Mouse (Mus musculus) gastrocnemius, postnatal 36 days (tissue): ENCODE measurements around the gene Gm44790. TPM values are rescaled to one million over a fixed set of nuclear protein-coding genes. Genes with fewer than 3 reads are reported as not detected.

Experiments used
- DNase-seq, 2 experiments: peaks; one replicate each; pipeline ENCODE4 v3.0.0; 2022
- intact Hi-C: fragments of 180-260 bp; cut with DNase I; formaldehyde crosslinking; loops from one replicate; pipeline ENCODE4 v1.15.1; 2025
- total RNA-seq, 2 experiments: library from RNA; stranded (reverse); gene quantifications; 2 replicates each; pipeline ENCODE4 v1.2.3; 2021

The Gm44790 gene
- total RNA-seq, 2 experiments from 2014 or later, result 1.2 TPM; not detected in 1

DNA sequence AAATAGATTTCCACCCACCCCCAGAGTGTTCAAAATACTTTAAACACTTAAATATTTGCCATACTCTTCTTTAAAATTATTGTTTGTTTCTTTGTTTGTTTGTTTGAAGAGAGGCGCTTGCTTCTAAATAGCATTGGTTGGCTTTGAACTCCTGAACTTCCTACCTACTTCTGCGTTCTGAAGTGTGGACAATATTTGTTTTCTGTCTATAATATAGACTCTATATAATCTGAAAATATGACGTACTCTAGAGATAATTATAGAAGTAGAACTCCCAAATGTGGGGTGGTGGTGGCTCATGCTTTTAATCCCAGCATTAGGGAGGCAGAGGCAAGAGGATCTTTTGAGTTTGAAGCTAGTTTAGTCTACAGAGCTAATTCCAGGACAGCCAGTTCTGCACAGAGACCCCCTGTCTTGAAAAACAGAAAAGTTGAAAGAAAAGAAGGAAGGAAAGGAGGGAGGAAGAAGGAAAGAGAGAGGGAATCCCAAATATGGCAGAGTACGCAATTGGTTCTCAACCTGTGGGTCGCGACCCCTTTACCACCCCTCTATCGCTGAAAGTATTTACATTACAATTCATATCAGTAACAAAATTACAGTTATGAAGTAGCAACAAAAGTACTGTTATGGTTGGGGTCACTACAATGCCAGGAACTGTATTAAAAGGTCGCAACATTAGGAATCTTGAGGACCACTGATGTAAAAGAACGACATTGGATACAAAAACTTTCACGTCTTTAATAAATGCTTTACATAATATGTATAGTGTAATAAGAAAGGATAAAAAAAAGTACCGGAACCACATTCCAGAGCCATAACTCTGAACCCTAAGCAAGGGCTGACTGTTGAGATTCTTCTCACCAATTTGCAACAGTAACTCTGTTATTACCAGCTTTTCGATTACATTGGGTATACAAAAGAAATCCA is 23.5 kb upstream of the Gm44790 start:
- no peak for DNase-seq
- intact Hi-C loops, result no loop called here

DNA sequence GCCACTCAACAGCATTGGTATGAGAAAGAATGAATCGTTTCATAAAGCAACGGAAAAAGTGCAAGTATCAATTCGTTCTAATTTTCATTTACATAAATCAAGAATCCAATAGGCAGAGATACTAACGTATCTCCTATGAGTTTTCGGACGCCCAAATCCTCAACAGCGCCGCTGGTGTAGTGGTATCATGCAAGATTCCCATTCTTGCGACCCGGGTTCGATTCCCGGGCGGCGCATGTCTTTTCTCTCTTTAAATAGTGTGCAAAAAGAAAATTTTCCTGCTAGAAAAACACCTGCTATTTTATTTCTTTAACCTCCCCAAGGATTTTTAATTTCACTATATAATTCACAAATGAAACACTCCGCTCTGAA is 22.7 kb upstream of the Gm44790 start:
- DNase-seq, result peak; percentile 81 to 86
- intact Hi-C loops, result no loop called here

DNA sequence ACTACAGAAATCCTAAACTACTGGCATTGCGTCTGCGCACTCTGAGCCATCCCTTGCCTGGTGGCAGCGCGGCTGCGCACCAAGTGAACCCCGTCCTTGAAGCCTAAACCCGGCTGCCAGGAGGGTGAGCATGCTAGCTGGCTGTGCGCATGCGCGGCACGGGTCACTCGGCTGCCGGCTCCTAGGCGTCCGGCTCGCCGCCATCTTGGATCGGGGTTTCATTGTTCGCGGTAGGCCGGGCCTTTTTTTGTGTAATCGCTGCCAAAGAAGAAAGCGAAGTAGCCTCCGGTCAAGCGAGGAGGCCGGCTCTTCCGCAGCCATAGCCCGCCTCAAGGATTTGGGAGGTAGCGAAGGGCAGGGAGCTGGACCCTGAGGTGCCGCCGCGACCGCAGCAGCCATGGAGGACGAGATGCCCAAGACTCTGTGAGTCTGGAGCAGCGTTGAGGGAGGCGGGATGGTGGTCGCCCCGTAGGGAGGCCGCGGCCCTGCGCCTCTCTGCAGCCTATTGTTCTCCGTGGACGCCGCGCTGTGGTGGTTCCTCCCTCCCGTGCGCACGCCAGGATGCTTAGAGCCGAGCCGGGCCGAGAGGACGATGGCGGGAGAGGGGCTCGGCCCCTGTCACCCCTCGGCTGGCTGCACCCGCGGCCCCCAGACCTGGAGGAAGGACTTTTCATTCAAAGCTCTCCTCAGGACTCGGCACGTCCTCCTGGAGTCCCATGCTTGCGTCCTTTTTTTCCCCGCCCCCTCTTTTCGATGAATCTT is 22.2 kb upstream of the Gm44790 start, which contains the start of gene Tia1:
Gene Tia1, plus strand, starts transcription at position 120 of the 762 bp plus-strand sequence.
- intact Hi-C loops, result no loop called here

DNA sequence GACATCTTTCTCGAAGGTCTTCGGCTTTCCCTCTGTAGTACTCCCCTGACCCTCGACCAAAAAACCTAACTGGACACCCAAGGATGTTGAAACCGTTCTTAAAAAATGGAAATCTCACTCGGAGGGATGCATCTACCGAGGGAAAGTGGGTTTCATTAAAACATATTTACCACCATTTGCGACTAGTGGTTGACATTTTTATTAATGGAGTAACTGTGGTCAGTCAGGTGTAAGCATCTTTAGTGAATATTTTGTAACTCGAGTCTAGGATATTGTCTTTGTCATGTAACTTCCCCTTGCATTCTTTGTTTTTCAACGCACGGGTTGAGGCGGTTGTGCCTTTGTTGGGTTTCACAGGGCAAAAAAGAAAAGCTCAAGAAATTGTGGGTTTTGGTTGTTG is 21.5 kb upstream of the Gm44790 start:
- intact Hi-C loops, result no loop called here

More for the DNA sequence above, 22.2 kb upstream of the Gm44790 start, which contains the start of gene Tia1:
- DNase-seq, result peak; percentile 92 to 99

DNA sequence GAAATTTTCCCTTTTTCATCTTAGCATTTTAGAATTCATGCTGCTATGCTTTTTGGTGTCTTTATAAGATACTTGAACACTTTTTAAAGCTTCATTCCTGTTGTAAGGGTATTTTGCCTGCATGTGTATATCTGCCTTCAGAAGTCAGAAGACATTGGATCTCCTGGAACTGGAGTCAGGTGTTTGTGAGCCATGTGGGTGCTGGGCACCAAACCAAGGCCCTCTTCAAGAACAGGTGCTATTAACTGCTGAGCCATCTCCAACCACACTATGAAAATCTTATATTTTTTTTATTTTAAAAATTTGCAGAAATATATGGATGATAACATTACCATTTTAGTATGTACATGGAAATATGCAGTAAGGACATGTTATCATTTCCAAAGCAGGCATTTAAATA is 20.2 kb upstream of the Gm44790 start:
- no peak for DNase-seq
- intact Hi-C loops, result no loop called here

More for the DNA sequence above, 21.5 kb upstream of the Gm44790 start:
- no peak for DNase-seq

DNA sequence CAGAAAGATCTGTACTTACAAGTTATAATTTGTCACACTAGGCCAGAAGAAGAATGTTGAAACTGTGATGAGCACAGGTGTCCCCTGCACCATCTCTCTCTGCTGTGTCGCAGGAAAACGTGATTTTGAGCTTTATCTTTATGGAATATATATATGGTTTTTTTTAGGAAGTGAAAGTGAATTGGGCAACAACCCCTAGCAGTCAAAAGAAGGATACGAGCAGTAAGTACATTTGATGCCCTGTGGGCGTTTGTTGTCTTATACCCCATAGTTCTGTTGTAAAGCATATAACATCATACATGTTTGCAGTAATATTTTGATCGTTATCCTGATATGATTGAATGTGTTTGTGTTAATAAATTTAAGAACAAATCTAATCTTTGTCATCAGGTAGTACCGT is 7.7 kb upstream of the Gm44790 start:
- intact Hi-C loops, result no loop called here
- no peak for DNase-seq

DNA sequence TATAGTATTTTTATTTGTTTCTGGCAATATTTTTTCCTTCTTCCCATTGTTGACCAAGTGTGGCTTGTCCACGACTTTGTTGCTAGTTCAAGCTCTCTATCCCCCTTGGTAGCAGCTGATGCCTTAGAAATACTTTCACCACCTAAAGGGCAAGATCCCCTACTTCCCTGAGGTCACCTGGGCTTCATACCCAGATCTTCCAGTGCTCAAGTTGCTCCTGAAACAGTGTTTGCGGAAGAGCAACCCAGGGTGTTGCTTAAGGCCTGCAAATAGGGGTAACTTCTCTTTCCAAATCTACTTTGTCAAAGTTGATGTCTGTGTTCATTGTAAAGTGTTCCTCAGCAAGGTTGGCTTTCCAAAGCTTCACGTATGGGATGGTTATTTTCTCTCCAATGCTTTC is 7.2 kb upstream of the Gm44790 start:
- no peak for DNase-seq
- intact Hi-C loops, result no loop called here

DNA sequence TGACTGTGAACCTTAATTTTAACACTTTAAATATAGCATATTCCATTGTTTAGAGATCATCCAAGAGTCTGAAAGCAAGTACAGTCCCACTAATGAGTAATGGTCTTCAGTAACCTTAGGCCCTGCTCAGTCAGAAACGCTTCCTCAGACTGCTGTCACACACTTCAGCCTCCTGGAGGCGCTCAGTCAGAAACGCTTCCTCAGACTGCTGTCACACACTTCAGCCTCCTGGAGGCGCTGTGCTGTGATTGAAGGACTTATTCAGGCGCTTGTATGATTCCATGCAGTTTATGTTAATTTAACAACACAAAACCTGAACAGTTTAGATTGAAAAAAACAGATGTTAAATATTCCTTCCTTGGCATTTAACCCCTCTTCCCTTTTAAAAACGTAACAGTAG is 6.0 kb upstream of the Gm44790 start:
- no peak for DNase-seq
- intact Hi-C loops, result no loop called here

DNA sequence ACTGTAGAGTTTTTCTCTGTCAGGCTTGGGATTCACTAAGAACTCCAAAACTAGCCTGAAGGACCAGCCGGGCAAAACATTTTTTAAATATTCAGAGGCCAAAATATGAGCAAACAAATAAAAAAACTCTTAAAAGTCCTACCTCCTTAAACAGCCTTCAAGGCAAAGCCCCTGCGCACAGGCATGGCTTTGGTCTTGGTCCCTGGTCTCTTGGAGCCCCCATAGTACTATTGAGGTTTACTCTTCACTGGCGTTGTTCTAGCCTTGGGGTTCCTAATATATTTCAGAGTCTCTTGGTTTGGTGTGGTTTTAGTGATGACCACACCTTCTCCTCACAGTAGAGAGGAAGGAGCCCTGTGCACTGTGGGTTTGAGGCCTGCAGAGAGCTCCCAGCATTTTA is 5.1 kb downstream of the Gm44790 start:
- no peak for DNase-seq
- intact Hi-C loops, result no loop called here

DNA sequence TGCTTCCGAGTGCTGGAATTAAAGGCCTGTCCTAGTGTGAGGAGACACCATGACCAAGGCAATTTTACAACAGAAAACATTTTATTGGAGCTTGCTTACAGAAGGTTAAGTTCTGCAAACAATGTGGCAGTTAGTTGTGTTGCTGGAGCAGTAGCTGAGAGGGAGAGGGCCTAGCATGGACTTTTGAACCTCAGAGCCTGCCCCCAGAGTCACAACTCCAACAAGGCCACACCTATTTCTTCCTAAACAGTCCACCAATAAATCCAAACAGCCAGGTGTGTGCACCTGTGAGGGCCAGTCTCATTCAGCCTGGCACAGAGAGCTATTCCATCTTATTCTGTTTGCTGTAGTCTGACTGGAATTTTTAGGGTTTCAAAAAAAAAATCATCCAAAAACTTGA is 7.2 kb downstream of the Gm44790 start:
- no peak for DNase-seq
- intact Hi-C loops, result no loop called here

DNA sequence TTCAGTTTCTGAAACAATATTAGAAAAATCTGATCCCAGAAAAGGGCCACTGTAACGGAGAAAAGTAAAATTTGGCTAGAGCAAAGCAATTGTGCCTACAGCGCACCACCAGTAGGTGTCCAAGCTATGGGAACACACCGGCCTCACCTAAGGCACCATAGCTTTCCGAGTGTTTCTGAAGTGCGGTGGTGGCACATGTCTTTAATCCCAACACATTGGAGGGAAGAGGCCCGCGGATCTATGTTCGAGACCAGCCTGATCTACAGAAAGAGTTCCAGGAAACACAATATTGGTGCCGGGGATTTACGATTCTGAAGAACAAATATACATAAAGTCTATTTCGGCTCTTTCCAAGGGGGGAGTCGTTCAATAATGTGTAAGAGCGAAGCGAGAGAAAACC is 11.3 kb downstream of the Gm44790 start:
- intact Hi-C loops, result no loop called here
- no peak for DNase-seq

DNA sequence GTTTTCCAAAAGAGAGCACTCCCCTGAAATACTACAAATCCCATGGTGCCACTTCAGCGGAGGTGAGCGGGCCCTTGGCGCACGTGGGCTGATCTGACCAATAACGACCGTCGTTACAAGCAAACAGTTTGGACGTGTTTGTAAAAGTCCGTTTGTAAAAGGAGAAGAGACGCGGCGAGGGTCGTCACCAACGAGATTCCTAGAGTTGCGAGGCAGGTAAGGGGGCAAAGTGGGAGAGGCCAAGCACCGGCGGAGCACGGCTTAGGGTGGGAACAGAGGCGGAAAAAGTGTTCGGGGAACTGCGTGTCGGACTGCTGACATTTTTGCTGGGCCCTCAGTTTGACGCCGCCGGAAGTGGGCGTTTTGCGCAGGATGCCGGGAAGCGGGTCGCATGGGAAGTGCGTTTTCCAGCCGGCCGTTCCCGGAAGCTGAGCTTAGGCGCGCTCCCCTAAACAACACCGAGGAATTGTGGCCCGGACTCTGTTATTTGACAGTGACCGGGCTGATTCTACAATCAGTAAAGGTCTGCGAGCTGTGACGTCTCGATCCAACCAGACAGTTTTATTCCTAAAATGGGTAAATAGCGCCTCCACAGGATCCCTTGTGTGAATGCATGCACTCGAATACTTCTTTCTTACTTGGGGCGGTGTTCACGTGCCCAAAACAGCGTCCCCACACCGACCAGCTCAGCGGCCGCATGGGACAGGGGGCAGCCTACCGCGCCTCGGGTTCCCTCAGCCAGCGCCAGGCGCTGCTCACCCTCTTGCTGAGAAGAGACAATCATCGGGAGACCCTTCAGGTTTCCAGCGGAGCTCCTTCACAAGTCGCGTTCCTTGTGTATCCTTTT is 12.0 kb downstream of the Gm44790 start, which contains the start of gene C87436:
Gene C87436, plus strand, starts transcription at position 103 of the 847 bp plus-strand sequence.
- intact Hi-C loops, result no loop called here
- DNase-seq, result peak; percentile 87 to 96

DNA sequence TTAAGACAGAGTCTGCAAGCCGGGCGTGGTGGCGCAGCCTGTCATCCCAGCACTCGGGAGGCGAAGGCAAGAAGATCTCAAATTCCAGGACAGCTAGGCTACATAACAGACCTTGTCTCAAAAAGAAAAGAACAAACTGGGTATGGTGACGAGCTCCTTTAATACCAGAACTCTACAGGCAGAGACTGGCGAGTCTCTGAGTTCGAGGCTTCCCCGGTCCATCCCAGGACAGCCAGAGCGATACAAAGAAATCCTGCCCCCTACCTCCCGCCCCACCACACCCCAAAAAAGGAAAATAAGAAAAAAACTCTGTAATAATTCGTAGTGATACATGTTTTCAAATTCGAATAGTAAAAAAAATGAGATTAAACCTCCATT is 12.7 kb downstream of the Gm44790 start:
- DNase-seq, result no peak
- intact Hi-C loops, result no loop called here

DNA sequence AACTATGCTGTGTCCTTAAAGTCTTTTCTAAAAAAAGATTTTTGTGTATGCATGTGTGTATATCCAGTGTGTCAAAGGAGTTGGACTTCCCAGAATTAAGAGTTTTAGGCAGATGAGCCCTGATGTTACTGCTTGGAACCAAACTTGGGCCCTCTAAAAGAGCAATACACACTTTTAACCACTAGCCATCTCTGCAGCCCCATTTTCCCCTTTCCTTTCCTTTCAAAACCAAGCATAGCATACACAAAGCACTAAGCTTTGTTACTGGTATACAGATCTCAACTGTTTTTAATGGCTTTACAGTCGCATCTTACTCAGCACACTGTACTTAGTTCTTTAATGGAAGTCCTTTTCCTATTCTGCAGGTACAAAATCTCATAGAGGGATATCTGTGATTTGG is 13.1 kb downstream of the Gm44790 start:
- DNase-seq, result no peak
- intact Hi-C loops, result no loop called here

DNA sequence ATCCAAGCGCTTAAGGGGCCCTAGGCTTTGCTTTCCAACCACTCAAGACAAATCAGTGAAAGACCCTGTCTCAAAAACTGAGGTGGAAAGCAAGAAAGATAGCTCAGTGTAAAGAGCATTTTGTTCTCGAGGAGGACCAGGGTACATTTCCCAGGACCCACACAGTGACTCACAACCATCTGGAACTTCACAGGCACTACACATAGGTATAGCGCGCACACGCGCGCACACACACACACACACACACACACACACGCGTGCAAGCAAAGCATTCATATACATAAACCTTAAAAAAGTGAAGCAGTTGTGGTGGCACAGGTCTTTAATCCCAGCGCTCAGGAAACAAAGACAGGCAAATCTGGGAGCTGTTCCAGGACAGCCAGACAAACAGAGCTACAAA is 15.1 kb downstream of the Gm44790 start:
- DNase-seq, result no peak
- intact Hi-C loops, result no loop called here

DNA sequence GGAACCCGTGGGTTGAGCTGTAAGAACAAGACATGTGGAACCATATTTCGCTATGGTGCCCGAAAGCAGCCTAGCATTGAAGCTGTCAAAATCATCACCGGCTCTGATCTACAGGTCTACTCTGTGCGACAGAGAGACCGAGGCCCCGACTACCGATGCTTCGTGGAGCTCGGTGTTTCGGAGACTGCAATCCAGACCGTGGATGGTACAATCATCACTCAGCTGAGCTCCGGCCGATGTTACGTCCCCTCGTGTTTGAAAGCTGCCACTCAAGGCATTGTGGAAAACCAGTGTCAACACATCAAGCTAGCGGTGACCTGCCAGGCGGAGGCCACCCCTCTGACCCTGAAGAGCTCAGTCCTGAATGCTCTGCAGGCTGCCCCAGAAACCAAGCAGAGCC is 19.1 kb downstream of the Gm44790 start:
- DNase-seq, result no peak
- intact Hi-C loops, result no loop called here

DNA sequence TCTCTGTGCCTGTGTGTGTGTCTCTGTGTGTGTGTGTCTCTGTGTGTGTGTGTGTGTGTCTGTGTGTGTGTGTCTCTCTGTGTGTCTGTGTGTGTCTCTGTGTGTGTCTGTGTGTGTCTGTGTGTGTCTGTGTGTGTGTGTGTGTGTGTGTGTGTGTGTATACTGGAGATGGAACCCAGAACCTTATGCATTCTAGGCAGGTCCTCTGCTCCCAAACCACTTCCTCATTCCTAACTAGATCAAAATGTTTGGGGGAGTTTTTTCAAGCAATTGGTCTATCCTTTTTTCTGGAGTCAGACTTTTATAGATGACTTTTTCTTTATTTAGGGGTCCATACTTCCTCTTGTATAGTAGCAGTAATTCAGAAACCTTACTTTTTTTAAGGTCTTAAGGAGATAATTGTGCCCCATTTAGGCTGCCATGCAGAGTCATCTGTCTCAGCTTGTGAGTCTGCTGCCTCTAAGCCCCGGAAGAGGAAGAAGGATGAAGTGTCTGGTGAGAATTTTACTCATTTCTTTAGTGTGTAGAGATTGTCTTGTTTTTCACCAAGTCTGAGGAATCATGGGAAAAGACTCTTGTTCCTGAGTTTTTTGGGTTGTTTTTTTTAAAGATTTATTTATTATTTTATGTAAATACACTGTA is 20.6 kb downstream of the Gm44790 start:
- DNase-seq, result no peak

DNA sequence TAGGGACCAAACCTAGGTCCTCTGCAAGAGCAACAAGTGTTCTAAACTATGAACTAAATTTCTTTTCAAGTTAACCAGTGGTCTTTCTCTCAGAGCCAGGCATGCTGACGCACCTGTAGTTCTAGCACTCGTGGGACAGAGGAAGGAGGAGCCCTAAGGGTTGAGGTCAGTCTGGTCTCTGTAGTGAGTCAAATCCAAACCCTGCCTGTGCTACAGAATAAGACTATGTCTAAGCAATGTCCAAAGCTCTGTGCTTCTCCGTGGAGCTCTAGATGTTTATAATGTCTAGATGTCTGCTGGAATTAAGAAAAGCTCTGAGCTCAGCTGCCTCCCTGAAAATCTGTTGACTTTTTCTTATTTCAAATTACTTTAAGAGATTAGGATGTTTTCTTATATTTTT is 30.3 kb downstream of the Gm44790 start:
- DNase-seq, result no peak
- intact Hi-C loops, result no loop called here

More for the DNA sequence above, 20.6 kb downstream of the Gm44790 start:
- intact Hi-C loops, result no loop called here

DNA sequence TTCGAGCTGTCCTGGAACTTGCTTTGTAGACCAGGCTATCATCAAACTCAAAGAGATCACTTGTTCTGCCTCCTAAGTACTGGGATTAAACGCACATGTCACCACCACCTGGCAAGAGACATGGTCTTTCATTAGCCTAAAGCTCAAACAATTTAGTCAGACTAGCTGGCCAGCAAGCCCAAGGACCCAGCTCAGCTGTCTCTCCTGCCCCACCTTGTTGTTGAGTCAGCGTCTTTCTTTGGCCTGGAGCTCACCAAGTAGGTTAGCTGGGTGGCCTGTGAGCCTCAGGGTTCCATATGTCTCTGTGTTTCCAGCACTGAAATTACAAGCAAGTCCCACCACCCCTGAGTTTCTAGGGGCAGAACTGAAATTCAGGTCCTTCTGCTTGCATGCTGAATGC is 36.6 kb downstream of the Gm44790 start:
- intact Hi-C loops, result no loop called here
- no peak for DNase-seq

DNA sequence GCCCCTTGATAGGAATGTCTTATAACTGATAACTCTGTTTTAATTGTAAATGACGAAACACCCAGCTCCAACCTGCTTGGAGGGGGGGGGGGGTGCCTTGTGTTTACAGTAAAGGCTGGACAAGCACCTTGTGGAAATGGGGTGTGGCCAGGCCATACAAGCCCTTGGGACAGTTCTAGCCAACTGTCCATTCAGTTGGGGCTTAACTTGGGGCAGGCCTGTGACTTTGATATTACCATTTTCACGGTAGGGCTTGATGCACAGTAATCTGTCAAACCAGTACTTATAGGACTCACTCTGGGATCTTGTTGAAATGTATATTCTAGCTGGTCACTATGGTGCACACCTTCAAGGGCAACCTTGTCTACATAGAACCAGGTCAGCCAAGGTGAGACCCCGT is 44.9 kb downstream of the Gm44790 start:
- intact Hi-C loops, result no loop called here
- DNase-seq, result no peak
